In genomic region chr2:39325122-39325521, GRCm38 (mm10) we compare ENCODE assay signal across 7 mouse cellular contexts.
DNase-seq lines count a peak whose midpoint lies in the region; ATAC-seq lines count a peak whose summit lies in the region.
"Not testable (repeated sequence)": the region's sequence is repeated elsewhere in the genome, so short reads cannot be mapped to it uniquely, and the experiment has no call there.

No protein-coding gene starts in this region.

- peak; percentile 0 for DNase-seq in T-cell, adult 2 months (ENCODE audit: low spot score)
- DNase-seq in liver, embryonic 13.5 days, result peak; percentile 75
- peak; percentile 46 to 62 for DNase-seq in spleen, postnatal 36 days (ENCODE audit: low spot score in 2 of 2)

- not testable (repeated sequence) for H3K27ac ChIP-seq in heart, embryonic 14.5 days (replicated peaks in 1 of 2; ENCODE audit: control insufficient read depth in 1 of 2, insufficient read depth in 1 of 2, low read depth in 2 of 2, low read length in 2 of 2); intestine, embryonic 16.5 days (ENCODE audit: low read length); macrophage
- peak overlapping the region; percentile 95 for H3K27ac ChIP-seq in liver, embryonic 13.5 days

- H3K4me2 ChIP-seq in heart, embryonic 14.5 days (ENCODE audit: low read length), result peak overlapping the region; percentile 42; the same call in 1 of the 2 replicates
- peak overlapping the region; percentile 60 for H3K4me2 ChIP-seq in intestine, embryonic 16.5 days (ENCODE audit: low read depth, low read length)
- H3K4me2 ChIP-seq in liver, embryonic 13.5 days, result peak overlapping the region; percentile 66

- H3K36me3 ChIP-seq in erythroblast, embryonic 14.5 days (ENCODE audit: control insufficient read depth); heart, embryonic 14.5 days (ENCODE audit: control insufficient read depth, insufficient read depth, low read length); intestine, embryonic 16.5 days (ENCODE audit: control insufficient read depth, insufficient read depth, low read length); liver, embryonic 13.5 days; macrophage (ENCODE audit: inconsistent target): not testable (repeated sequence)

- not testable (repeated sequence) for ATAC-seq in heart, embryonic 14.5 days (ENCODE audit: insufficient number of reproducible peaks, insufficient read depth, low FRiP score, low read depth)
- peak; percentile 62; the same call in 1 of the 2 replicates for ATAC-seq in intestine, embryonic 16.5 days
- peak; percentile 91 for ATAC-seq in liver, embryonic 13.5 days (ENCODE audit: low read depth)

- WGBS in heart, embryonic 14.5 days, result 44% methylated on average over 3 of the region's 3 CpGs
- WGBS in intestine, embryonic 16.5 days, result 62% methylated on average over 3 of the region's 3 CpGs
- 22% methylated on average over 3 of the region's 3 CpGs for WGBS in liver, embryonic 13.5 days (ENCODE audit: insufficient replicate concordance)
- WGBS in macrophage (ENCODE audit: missing documents), result 52% methylated on average over 2 of the region's 3 CpGs

- not testable (repeated sequence) for H3K9ac ChIP-seq in heart, embryonic 14.5 days (ENCODE audit: low read length); intestine, embryonic 16.5 days (ENCODE audit: low read depth, low read length)
- peak overlapping the region; percentile 68 for H3K9ac ChIP-seq in liver, embryonic 13.5 days

- H3K4me3 ChIP-seq in erythroblast, embryonic 14.5 days (replicated peaks), result peak overlapping the region; percentile 65
- H3K4me3 ChIP-seq in heart, embryonic 14.5 days (ENCODE audit: control insufficient read depth in 1 of 2, insufficient read depth in 1 of 2, low read depth in 1 of 2, low read length in 2 of 2); intestine, embryonic 16.5 days (ENCODE audit: low read length): not testable (repeated sequence)
- H3K4me3 ChIP-seq in liver, embryonic 13.5 days (replicated peaks), result peak overlapping the region; percentile 43
- H3K4me3 ChIP-seq in macrophage (ENCODE audit: inconsistent target), result peak overlapping the region; percentile 12; the same call in 1 of the 2 replicates

- H3K4me1 ChIP-seq in erythroblast, embryonic 14.5 days (ENCODE audit: control insufficient read depth), result peaks cover 51% of the 10 kb centered on the region
- not testable (repeated sequence) for H3K4me1 ChIP-seq in heart, embryonic 14.5 days (ENCODE audit: control insufficient read depth in 2 of 2, insufficient read depth in 2 of 2, low read length in 2 of 2); intestine, embryonic 16.5 days (ENCODE audit: control insufficient read depth, insufficient read depth, low read length)
- H3K4me1 ChIP-seq in liver, embryonic 13.5 days (replicated peaks), result peaks cover 44% of the 10 kb centered on the region

- not testable (repeated sequence) for H3K9me3 ChIP-seq in erythroblast, embryonic 14.5 days (ENCODE audit: control insufficient read depth, low read length); heart, embryonic 14.5 days (ENCODE audit: control insufficient read depth, low read length); intestine, embryonic 16.5 days (ENCODE audit: control insufficient read depth, low read length); liver, embryonic 13.5 days (replicated peaks)

- not testable (repeated sequence) for H3K79me2 ChIP-seq in macrophage (ENCODE audit: inconsistent target)

- H3K27me3 ChIP-seq in erythroblast, embryonic 14.5 days (ENCODE audit: control insufficient read depth); heart, embryonic 14.5 days (ENCODE audit: control insufficient read depth, insufficient read depth, low read length); intestine, embryonic 16.5 days (replicated peaks; ENCODE audit: control insufficient read depth, insufficient read depth, low read length); liver, embryonic 13.5 days: not testable (repeated sequence)

Comparison
In these comparisons a context has a peak if more than half of its experiments do, and no peak if none do; other contexts are left out.
1. DNase-seq: peak in every context shown above with its lines; median percentile 75 in liver, embryonic 13.5 days; 54 in spleen, postnatal 36 days; 0 in T-cell, adult 2 months.